Mouse (Mus musculus): ENCODE results near the gene Wwox. TPM values are rescaled to one million over a fixed set of nuclear protein-coding genes. Genes with fewer than 3 reads are reported as not detected.

The Wwox gene
- polyA plus RNA-seq, 1 experiment from 2014 or later: 13.8 TPM

- Histone ChIP-seq H3K9ac (ENCODE audit: low read length) (no peak overlapping the region), H3K9me3 (ENCODE audit: control insufficient read depth, low read length) (no peaks in the 10 kb centered on the region), H3K27me3 (ENCODE audit: control insufficient read depth, insufficient read depth, low read length) (no peaks in the 10 kb centered on the region), H3K4me2 (ENCODE audit: low read depth, low read length, severe bottlenecking) (no peak overlapping the region), H3K4me1 (replicated peaks; ENCODE audit: control insufficient read depth, insufficient read depth, low read length) (peaks cover 3% of the 10 kb centered on the region; the same call in 1 of the 2 replicates), H3K36me3 (ENCODE audit: control insufficient read depth, insufficient read depth, low read length) (no peaks in the 10 kb centered on the region), H3K27ac (ENCODE audit: low read depth, low read length) (no peak overlapping the region), H3K4me3 (ENCODE audit: low read depth, low read length) (no peak overlapping the region)
- no peak for DNase-seq (ENCODE audit: low spot score)
- 74% methylated on average over 22 of the region's 23 CpGs for WGBS
- ATAC-seq (replicated peaks; ENCODE audit: low FRiP score): no peak
These were observed 334.3 kb downstream of the Wwox start for GRCm38 (mm10) chr8:114773461-114774414.

- Histone ChIP-seq H3K36me3 (ENCODE audit: control insufficient read depth, insufficient read depth, low read length) (no peaks in the 10 kb centered on the region), H3K9ac (ENCODE audit: low read length) (no peak overlapping the region), H3K27me3 (ENCODE audit: control insufficient read depth, insufficient read depth, low read length) (no peaks in the 10 kb centered on the region), H3K4me1 (replicated peaks; ENCODE audit: control insufficient read depth, insufficient read depth, low read length) (peaks cover 3% of the 10 kb centered on the region; the same call in 1 of the 2 replicates), H3K4me2 (ENCODE audit: low read depth, low read length, severe bottlenecking) (no peak overlapping the region), H3K4me3 (ENCODE audit: low read depth, low read length) (no peak overlapping the region), H3K9me3 (ENCODE audit: control insufficient read depth, low read length) (no peaks in the 10 kb centered on the region), H3K27ac (ENCODE audit: low read depth, low read length) (no peak overlapping the region)
- no peak for DNase-seq (ENCODE audit: low spot score)
- WGBS: 93% methylated on average over 6 of the region's 6 CpGs
- ATAC-seq (replicated peaks; ENCODE audit: low FRiP score): no peak
These were observed 334.9 kb downstream of the Wwox start for GRCm38 (mm10) chr8:114774415-114774775.

- no peaks in the 10 kb centered on the region for H3K27me3 ChIP-seq (ENCODE audit: control insufficient read depth, insufficient read depth, low read length)
- no peak overlapping the region for H3K4me2 ChIP-seq (ENCODE audit: low read depth, low read length, severe bottlenecking)
- no peaks in the 10 kb centered on the region for H3K36me3 ChIP-seq (ENCODE audit: control insufficient read depth, insufficient read depth, low read length)
- no peaks in the 10 kb centered on the region for H3K9me3 ChIP-seq (ENCODE audit: control insufficient read depth, low read length)
- ATAC-seq (replicated peaks; ENCODE audit: low FRiP score) (no peak), DNase-seq (ENCODE audit: low spot score) (no peak)
- no peak overlapping the region for H3K4me3 ChIP-seq (ENCODE audit: low read depth, low read length)
- H3K27ac ChIP-seq (ENCODE audit: low read depth, low read length): no peak overlapping the region
- no peak overlapping the region for H3K9ac ChIP-seq (ENCODE audit: low read length)
- H3K4me1 ChIP-seq (replicated peaks; ENCODE audit: control insufficient read depth, insufficient read depth, low read length): peaks cover 3% of the 10 kb centered on the region; the same call in 1 of the 2 replicates
- WGBS: 87% methylated on average over 8 of the region's 8 CpGs
These were observed 336.1 kb downstream of the Wwox start for GRCm38 (mm10) chr8:114775543-114775942.

- Histone ChIP-seq H3K27ac (ENCODE audit: low read depth, low read length) (no peak overlapping the region), H3K27me3 (ENCODE audit: control insufficient read depth, insufficient read depth, low read length) (no peaks in the 10 kb centered on the region), H3K9me3 (ENCODE audit: control insufficient read depth, low read length) (no peaks in the 10 kb centered on the region), H3K4me1 (replicated peaks; ENCODE audit: control insufficient read depth, insufficient read depth, low read length) (peaks cover 3% of the 10 kb centered on the region; the same call in 1 of the 2 replicates), H3K4me3 (ENCODE audit: low read depth, low read length) (no peak overlapping the region), H3K36me3 (ENCODE audit: control insufficient read depth, insufficient read depth, low read length) (no peaks in the 10 kb centered on the region), H3K4me2 (ENCODE audit: low read depth, low read length, severe bottlenecking) (no peak overlapping the region), H3K9ac (ENCODE audit: low read length) (no peak overlapping the region)
- 85% methylated on average over 9 of the region's 9 CpGs for WGBS
- DNase-seq (ENCODE audit: low spot score): no peak
- ATAC-seq (replicated peaks; ENCODE audit: low FRiP score): no peak
These were observed 337.2 kb downstream of the Wwox start for GRCm38 (mm10) chr8:114776696-114777095.

GRCm38 (mm10) chr8:114777271-114777980 is 338.0 kb downstream of the Wwox start:
- Histone ChIP-seq H3K27me3 (ENCODE audit: control insufficient read depth, insufficient read depth, low read length) (no peaks in the 10 kb centered on the region), H3K9ac (ENCODE audit: low read length) (no peak overlapping the region), H3K9me3 (ENCODE audit: control insufficient read depth, low read length) (no peaks in the 10 kb centered on the region), H3K4me2 (ENCODE audit: low read depth, low read length, severe bottlenecking) (no peak overlapping the region), H3K4me3 (ENCODE audit: low read depth, low read length) (no peak overlapping the region), H3K4me1 (replicated peaks; ENCODE audit: control insufficient read depth, insufficient read depth, low read length) (peaks cover 3% of the 10 kb centered on the region; the same call in 1 of the 2 replicates), H3K27ac (ENCODE audit: low read depth, low read length) (no peak overlapping the region), H3K36me3 (ENCODE audit: control insufficient read depth, insufficient read depth, low read length) (no peaks in the 10 kb centered on the region)
- no peak for ATAC-seq (replicated peaks; ENCODE audit: low FRiP score)
- 61% methylated on average over 10 of the region's 10 CpGs for WGBS
- DNase-seq (ENCODE audit: low spot score): no peak

- Histone ChIP-seq H3K4me3 (ENCODE audit: low read depth, low read length) (no peak overlapping the region), H3K36me3 (ENCODE audit: control insufficient read depth, insufficient read depth, low read length) (no peaks in the 10 kb centered on the region), H3K4me1 (replicated peaks; ENCODE audit: control insufficient read depth, insufficient read depth, low read length) (no peaks in the 10 kb centered on the region; the same call in 1 of the 2 replicates), H3K9me3 (ENCODE audit: control insufficient read depth, low read length) (no peaks in the 10 kb centered on the region), H3K27me3 (ENCODE audit: control insufficient read depth, insufficient read depth, low read length) (no peaks in the 10 kb centered on the region), H3K9ac (ENCODE audit: low read length) (no peak overlapping the region), H3K4me2 (ENCODE audit: low read depth, low read length, severe bottlenecking) (no peak overlapping the region), H3K27ac (ENCODE audit: low read depth, low read length) (no peak overlapping the region)
- 85% methylated on average over 9 of the region's 9 CpGs for WGBS
- ATAC-seq (replicated peaks; ENCODE audit: low FRiP score) (no peak), DNase-seq (ENCODE audit: low spot score) (no peak)
These were observed 339.5 kb downstream of the Wwox start for GRCm38 (mm10) chr8:114779002-114779401.

GRCm38 (mm10) chr8:114783321-114783720 is 343.9 kb downstream of the Wwox start:
- H3K36me3 ChIP-seq (ENCODE audit: control insufficient read depth, insufficient read depth, low read length): no peaks in the 10 kb centered on the region
- ATAC-seq (replicated peaks; ENCODE audit: low FRiP score) (no peak), DNase-seq (ENCODE audit: low spot score) (no peak)
- H3K27ac ChIP-seq (ENCODE audit: low read depth, low read length): no peak overlapping the region
- H3K4me3 ChIP-seq (ENCODE audit: low read depth, low read length): no peak overlapping the region
- no peak overlapping the region for H3K9ac ChIP-seq (ENCODE audit: low read length)
- H3K4me1 ChIP-seq (replicated peaks; ENCODE audit: control insufficient read depth, insufficient read depth, low read length): no peaks in the 10 kb centered on the region
- no peaks in the 10 kb centered on the region for H3K9me3 ChIP-seq (ENCODE audit: control insufficient read depth, low read length)
- H3K27me3 ChIP-seq (ENCODE audit: control insufficient read depth, insufficient read depth, low read length): no peaks in the 10 kb centered on the region
- WGBS: 82% methylated on average over 8 of the region's 8 CpGs
- no peak overlapping the region for H3K4me2 ChIP-seq (ENCODE audit: low read depth, low read length, severe bottlenecking)

GRCm38 (mm10) chr8:114785834-114786233 is 346.4 kb downstream of the Wwox start:
- H3K4me3 ChIP-seq (ENCODE audit: low read depth, low read length): no peak overlapping the region
- ATAC-seq (replicated peaks; ENCODE audit: low FRiP score) (no peak), DNase-seq (ENCODE audit: low spot score) (no peak)
- no peaks in the 10 kb centered on the region for H3K27me3 ChIP-seq (ENCODE audit: control insufficient read depth, insufficient read depth, low read length)
- H3K9ac ChIP-seq (ENCODE audit: low read length): no peak overlapping the region
- no peaks in the 10 kb centered on the region for H3K4me1 ChIP-seq (replicated peaks; ENCODE audit: control insufficient read depth, insufficient read depth, low read length)
- H3K4me2 ChIP-seq (ENCODE audit: low read depth, low read length, severe bottlenecking): no peak overlapping the region
- no peaks in the 10 kb centered on the region for H3K9me3 ChIP-seq (ENCODE audit: control insufficient read depth, low read length)
- H3K36me3 ChIP-seq (ENCODE audit: control insufficient read depth, insufficient read depth, low read length): no peaks in the 10 kb centered on the region
- no peak overlapping the region for H3K27ac ChIP-seq (ENCODE audit: low read depth, low read length)
- WGBS: 92% methylated on average over 11 of the region's 11 CpGs
